Mouse (Mus musculus): ENCODE data around the gene Prpf4.

GRCm38 (mm10) chr4:62373668-62374067 is 34.9 kb upstream of the Prpf4 start:
- TF ChIP-seq MAFK (IDR thresholded peaks at IDR 0.05; ENCODE audit: insufficient read depth, low read depth, low read length) (no peak), CHD2 (IDR thresholded peaks at IDR 0.05; ENCODE audit: low read depth, low read length) (no peak), HCFC1 (IDR thresholded peaks at IDR 0.05; ENCODE audit: borderline replicate concordance, insufficient read depth, low read length) (no peak), ZNF384 (IDR thresholded peaks at IDR 0.05; ENCODE audit: low read depth, low read length) (no peak)
